Mouse (Mus musculus) bone marrow macrophage, adult 2 months (primary cell): ENCODE results near the gene St3gal4. TPM values are rescaled to one million over a fixed set of nuclear protein-coding genes. Genes with fewer than 3 reads are reported as not detected.

ENCODE experiments used
- H3K27ac ChIP-seq: 2 replicates; pipeline ENCODE4 v1.5.1; 2012; ENCODE audit warnings: low read depth, low read length; ENCODE audit not compliant: insufficient read depth
- H3K4me1 ChIP-seq: 2 replicates; pipeline ENCODE4 v1.6.1; 2012; ENCODE audit warnings: low read length; ENCODE audit not compliant: control insufficient read depth, insufficient read depth
- H3K4me3 ChIP-seq: 2 replicates; pipeline ENCODE4 v1.5.1; 2012; ENCODE audit warnings: mild to moderate bottlenecking, low read length, moderate library complexity; ENCODE audit not compliant: insufficient read depth
- CTCF ChIP-seq: IDR thresholded peaks from 2 replicates; pipeline ENCODE4 v1.5.1; 2012; ENCODE audit warnings: low read depth, mild to moderate bottlenecking, low read length, moderate library complexity
- POLR2A ChIP-seq: IDR thresholded peaks from 2 replicates; pipeline ENCODE4 v1.6.1; 2012; ENCODE audit warnings: mild to moderate bottlenecking, low read depth, low read length, borderline replicate concordance
- polyA plus RNA-seq: library from polyadenylated mRNA; stranded (reverse); fragments of >200 nt; gene quantifications from 2 replicates; pipeline ENCODE4 v1.2.4, GENCODE M21; 2012; ENCODE audit not compliant: missing spikeins, insufficient read depth, insufficient read length

The St3gal4 gene
- polyA plus RNA-seq, 1 experiment, result 36.0 TPM

DNA sequence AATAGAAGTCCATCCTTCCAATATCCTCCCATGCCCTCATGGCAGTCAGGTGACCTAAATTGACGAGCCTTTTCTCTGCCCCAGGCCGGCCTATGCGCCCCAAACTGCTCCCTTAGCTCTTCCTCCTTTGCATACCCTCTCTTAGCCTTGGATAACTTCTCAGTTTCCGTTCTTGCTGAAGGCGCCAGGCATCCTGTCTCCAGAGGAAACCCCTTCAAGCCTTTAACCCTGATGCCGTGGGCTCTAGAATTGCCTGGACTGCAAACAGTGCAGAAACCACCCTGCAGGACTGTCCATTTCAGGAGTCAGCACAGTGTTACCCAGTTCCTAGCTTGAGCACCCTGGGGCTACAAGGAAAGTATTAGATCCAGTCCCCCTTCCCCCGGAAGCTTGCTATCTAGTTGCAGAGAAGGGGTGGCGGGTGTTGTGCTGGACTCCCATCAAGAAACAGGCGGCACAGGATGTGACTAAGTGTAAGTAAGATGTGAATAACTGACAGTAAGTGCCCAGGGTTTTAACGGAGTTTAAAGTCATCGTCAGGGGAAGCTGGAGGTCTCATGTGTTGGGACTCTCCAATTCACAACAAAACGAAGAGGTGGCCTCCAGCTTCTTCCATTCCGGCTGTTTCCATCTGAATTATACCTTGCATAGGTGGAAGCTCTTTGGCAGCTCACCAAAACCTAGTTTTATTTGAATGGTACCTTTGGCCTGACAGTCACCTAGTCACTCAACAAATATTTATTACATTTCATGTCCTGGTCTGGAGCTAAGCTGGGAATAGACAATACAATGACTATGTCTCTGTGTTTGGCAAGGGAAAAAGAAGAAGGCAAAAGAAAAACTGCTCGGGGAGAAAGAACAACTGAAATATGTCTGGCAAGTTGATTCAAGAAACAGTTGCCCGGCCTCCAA, 1.4 kb downstream of the St3gal4 start:
- peak overlapping the region; percentile 55 for H3K4me3 ChIP-seq
- peak overlapping the region; percentile 17; the same call in 1 of the 2 replicates for H3K27ac ChIP-seq
- no peak for TF ChIP-seq POLR2A
- TF ChIP-seq CTCF, result no peak
- peaks cover 17% of the 10 kb centered on the region for H3K4me1 ChIP-seq

DNA sequence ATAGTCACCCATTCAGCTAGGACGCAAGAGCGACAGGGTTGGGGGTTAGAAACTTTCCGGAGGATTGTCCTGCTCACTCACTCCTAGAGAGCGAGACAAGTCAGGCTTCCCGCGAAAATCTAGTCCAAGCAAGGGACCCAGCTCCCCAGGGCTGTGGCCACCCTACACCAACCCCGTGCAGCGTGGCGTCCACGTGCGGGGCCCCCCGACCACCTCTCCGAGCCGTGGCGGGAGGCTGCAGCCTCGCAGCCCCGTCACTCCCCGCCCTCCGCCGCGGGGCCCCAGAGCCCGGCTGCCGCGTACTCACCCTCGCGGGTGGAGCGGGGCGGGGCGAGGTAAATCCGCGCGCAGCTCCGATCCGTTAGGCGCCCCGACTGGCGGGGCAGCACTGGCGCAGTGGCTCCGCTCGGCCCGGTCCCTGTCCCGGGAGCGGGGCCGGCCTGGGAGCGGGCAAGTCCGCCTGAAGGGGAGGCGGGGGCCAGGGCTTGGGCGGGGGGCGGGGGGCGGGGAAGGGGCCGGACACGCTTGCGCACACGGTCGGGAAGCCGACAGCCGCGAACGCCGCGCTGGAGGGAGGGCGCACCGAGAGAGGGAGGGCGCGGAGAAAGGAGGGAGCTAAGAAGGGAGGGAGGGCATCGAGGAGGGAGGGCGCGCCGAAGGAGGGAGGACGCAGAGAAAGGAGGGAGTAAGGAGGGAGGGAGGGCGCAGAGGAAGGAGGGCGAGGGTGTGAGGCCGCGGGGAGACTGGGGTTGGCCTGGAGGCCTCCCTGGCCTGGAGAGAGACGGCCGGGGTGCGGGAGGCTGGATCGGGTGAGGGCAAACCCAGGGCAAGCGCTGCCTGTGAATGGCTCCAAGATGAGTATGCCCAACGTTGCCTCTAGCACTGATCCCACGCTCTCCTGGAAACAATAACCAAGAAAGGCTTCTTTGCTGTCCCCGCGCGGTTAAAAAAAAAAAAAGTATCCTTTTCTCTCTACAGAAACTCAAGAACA, 2.4 kb downstream of the St3gal4 start:
- Histone ChIP-seq H3K4me3 (peak overlapping the region; percentile 55), H3K27ac (peak overlapping the region; percentile 17; the same call in 1 of the 2 replicates), H3K4me1 (peaks cover 17% of the 10 kb centered on the region)
- TF ChIP-seq POLR2A, result no peak
- no peak for TF ChIP-seq CTCF

DNA sequence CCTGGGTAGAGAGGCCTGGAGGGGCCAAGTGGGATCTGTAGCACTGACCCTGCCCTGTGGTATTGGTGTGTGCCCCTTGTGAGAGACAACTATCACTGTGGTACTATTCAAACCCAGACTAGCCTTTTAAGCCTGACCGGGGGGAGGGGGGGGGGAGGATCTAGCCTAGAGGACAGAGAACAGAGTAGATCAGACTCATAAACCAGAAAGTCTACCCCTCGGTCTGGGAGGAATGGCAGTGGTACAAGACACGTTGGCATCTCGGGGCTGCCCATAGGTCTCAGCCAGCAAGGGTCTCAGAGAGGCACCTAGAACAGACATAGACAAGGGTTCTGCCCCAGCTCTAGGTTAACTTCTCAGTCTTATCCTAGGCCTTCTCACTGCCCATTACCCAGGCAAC, 3.3 kb downstream of the St3gal4 start:
- no peak for TF ChIP-seq CTCF
- no peak for TF ChIP-seq POLR2A
- Histone ChIP-seq H3K4me1 (peaks cover 17% of the 10 kb centered on the region), H3K27ac (no peak overlapping the region), H3K4me3 (peak overlapping the region; percentile 55)

DNA sequence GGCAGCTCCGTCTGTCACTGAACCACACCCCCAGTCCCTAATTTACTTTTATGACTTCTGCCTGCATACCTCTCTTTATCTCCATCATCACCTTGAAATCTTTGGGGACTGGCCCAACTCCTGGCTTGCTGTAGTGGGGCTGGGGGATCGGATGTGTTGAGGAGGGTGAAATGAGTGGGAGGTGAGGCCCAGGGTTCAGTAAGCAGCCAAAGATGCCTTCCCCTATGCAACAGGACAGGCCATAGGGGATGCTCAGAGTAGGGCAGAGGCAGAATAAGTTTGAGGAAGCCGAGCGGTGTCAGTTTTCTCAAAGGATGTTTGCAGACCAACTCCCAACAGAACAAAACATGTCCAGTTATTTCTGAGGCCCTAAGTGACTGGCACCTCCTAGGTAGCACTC, 3.8 kb downstream of the St3gal4 start:
- TF ChIP-seq CTCF, result no peak
- no peak for TF ChIP-seq POLR2A
- Histone ChIP-seq H3K4me3 (no peak overlapping the region), H3K4me1 (peaks cover 17% of the 10 kb centered on the region), H3K27ac (no peak overlapping the region)

DNA sequence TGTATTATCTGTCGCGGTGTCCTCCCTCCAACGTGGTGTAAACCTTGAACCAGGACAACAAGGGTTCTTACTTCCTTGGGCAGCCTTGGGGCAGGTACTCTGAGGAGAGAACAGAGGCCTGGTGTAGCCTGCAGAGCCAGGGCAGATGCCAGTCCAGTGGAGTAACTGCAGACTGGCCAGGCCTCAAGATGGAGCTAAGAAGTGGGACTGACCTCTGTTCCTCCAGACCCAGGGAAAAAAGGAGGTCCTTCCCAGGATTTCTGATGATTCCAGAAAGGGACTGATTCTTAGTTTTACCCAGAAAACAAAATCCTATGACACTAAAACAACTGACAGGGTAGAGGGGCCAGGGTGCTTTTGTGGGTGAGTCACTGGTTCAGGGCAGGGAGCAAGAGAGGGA, 4.8 kb downstream of the St3gal4 start:
- Histone ChIP-seq H3K27ac (no peak overlapping the region), H3K4me1 (peaks cover 17% of the 10 kb centered on the region), H3K4me3 (no peak overlapping the region)
- TF ChIP-seq CTCF, result no peak
- TF ChIP-seq POLR2A, result no peak

DNA sequence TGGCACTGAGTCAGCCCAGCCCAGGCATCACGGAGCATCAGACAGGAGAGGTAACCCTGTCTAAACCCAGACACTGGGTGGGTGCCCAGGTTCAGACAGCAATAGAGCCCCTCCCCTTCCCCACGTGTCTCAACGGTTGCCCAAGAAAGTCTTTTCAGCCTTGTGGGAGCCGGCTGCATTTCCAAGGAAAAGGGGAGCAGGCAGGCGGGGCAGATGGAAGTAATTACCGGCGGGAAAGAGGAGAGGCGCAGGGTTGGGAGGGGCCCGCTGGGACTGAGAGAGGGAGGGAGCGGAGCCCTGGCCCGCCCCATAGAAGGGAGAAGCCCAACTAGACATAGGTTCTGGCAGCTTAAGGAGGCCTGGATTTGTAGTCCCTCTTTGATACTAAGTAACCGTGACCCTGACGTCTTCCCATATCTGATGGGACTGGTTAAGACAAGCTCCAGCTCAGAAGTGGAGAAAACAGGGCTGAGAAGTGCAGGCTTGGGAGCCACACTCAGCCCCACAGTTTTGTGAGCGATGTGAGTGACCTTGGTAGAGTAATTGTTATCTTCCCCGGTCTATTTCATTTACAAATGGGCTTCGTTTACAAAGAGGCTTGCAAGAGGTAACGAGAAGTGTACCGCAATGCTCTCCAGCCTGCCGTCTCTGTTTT, 7.0 kb downstream of the St3gal4 start:
- Histone ChIP-seq H3K4me3 (no peak overlapping the region), H3K27ac (no peak overlapping the region), H3K4me1 (peaks cover 10% of the 10 kb centered on the region)
- TF ChIP-seq POLR2A, result no peak
- TF ChIP-seq CTCF, result no peak

DNA sequence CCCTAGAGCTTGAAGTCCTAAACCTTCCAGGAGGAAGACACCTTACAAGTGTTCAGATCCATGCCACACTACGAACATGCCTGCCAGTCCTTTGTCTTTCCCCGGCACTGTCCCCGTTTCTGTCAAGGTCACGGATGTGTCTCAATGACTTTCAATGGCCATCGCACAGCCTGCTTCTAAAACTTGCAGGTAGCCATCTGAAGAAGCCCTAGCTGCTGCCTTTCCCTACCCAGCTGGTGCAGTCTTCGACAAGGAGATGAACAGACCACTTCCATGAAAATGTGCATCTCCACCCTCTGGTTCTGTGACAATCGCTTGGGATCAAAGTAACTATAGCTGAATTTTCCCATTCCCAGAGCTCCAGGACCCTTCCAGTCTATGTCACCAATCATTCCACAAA, 7.6 kb downstream of the St3gal4 start:
- H3K4me3 ChIP-seq, result no peak overlapping the region
- H3K4me1 ChIP-seq, result peaks cover 10% of the 10 kb centered on the region
- no peak for TF ChIP-seq POLR2A
- no peak for TF ChIP-seq CTCF
- no peak overlapping the region for H3K27ac ChIP-seq

DNA sequence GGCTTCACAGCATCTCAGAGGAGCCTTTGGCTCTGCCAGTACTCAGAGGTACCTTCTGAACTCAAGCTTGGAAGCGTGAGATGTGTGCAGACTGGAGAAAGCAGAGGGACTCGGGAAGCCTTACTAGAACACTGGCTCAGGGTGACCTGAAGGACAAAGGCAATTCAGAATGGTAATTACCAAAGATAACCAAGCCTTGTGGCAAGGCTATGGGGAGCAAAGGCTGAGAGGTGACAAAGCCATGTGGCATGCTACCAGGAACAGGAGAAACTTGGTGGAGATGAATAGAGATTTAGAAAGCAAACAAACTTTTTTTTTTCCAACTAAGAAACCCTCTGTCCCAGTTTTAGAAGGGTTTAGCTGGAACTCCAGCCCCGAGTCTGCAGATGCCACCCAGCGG, 8.5 kb downstream of the St3gal4 start:
- peaks cover 10% of the 10 kb centered on the region for H3K4me1 ChIP-seq
- TF ChIP-seq CTCF, result no peak
- TF ChIP-seq POLR2A, result no peak
- no peak overlapping the region for H3K4me3 ChIP-seq
- no peak overlapping the region for H3K27ac ChIP-seq

DNA sequence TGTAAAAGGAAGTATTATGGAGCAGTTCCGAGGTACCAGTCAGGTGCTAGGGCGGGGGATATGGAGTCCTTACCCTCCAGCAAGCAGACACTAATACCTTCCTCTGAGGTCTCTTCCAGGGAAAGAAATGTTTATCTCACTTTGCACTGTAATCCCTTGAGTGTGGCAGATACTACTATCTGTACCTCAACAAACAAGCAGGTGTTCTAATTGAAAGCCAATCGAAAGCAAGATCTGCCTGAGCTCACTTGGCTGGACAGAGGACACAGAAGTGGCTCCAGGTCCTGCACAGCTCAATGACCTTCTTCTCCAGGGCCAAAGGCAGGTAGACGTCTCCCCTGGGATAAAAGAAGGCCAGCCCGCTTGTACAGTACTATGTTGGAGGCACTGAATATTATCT, 9.0 kb downstream of the St3gal4 start:
- H3K4me1 ChIP-seq, result peaks cover 10% of the 10 kb centered on the region
- no peak overlapping the region for H3K4me3 ChIP-seq
- no peak overlapping the region for H3K27ac ChIP-seq
- TF ChIP-seq CTCF, result no peak
- TF ChIP-seq POLR2A, result no peak
